Mouse (Mus musculus): ENCODE data around the gene Galntl5. TPM values are rescaled to one million over a fixed set of nuclear protein-coding genes. Genes with fewer than 3 reads are reported as not detected.
"Not testable (repeated sequence)": the region's sequence is repeated elsewhere in the genome, so short reads cannot be mapped to it uniquely, and the experiment has no call there.

Galntl5 gene
- total and polyA plus RNA-seq, 3 experiments: not detected

DNA sequence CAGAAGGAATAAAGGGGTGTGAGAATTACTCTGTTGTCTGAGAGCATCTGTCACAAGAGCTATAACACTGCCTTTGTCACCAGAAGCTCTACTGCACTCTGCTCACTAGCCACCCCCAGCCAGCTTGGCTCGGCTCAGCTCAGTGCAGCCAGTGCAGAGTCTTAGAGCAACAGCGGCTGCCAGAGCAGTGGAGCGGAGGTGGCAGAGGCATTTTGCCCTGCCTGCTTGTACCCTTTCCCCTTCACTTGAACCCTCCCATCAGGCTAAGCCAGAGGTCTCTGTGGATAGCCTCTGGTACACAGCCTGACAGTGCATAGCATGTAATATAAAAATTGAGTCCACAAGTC, 15.5 kb upstream of the Galntl5 start:
- Histone ChIP-seq H3K4me1 (ENCODE audit: control insufficient read depth in 1 of 2, insufficient read depth in 2 of 2) (peaks cover 2 to 7% of the 10 kb centered on the region in 2 experiments; a peak in 3 of 4 replicates), H3K9ac (ENCODE audit: insufficient read depth, low read depth) (no peak overlapping the region), H3K79me2 (replicated peaks; ENCODE audit: control insufficient read depth, extremely low read depth, insufficient read depth, poor library complexity, severe bottlenecking) (no peaks in the 10 kb centered on the region), H3K36me3 (replicated peaks in 1 of 2; ENCODE audit: control insufficient read depth in 1 of 2, insufficient read depth in 1 of 2, low read length in 1 of 2) (no peaks in the 10 kb centered on the region), H3K9me3 (replicated peaks; ENCODE audit: low read length) (no peaks in the 10 kb centered on the region), H3K4me2 (ENCODE audit: insufficient read depth, low read depth, poor library complexity, severe bottlenecking) (no peak overlapping the region), H3K27me3 (replicated peaks) (no peaks in the 10 kb centered on the region), H3K27ac (ENCODE audit: insufficient read depth, low read depth) (no peak overlapping the region), H3K4me3 (replicated peaks in 1 of 3; ENCODE audit: low read depth in 2 of 3, low read length in 2 of 3, poor library complexity in 1 of 3) (no peak overlapping the region)
- TF ChIP-seq UBTF (IDR thresholded peaks at IDR 0.05; ENCODE audit: low read depth, low read length): no peak
- no peak for TF ChIP-seq ZC3H11A (IDR thresholded peaks at IDR 0.05; ENCODE audit: low read depth, low read length)
- no peak for TF ChIP-seq ZKSCAN1 (IDR thresholded peaks at IDR 0.05; ENCODE audit: borderline replicate concordance, low read depth, low read length)
- dilution Hi-C loops (cut with MboI; ENCODE audit: extremely low pct_ligation_motif_present, extremely low pct_unique_long_range_greater_than_20kb, low sequenced_read_pairs) (no loop called here), in situ Hi-C loops (cut with MboI; ENCODE audit: low pct_ligation_motif_present, low pct_unique_long_range_greater_than_20kb, low sequenced_read_pairs) (loop anchor here (5.0 kb wide), 1 partner anchor 143 kb away; no protein-coding TSS in a partner anchor)
- DNase-seq (ENCODE audit: extremely low read depth): no peak

- H3K9me3 ChIP-seq (replicated peaks; ENCODE audit: low read length): no peaks in the 10 kb centered on the region
- peaks cover 2 to 7% of the 10 kb centered on the region in 2 experiments; a peak in 3 of 4 replicates for H3K4me1 ChIP-seq (ENCODE audit: control insufficient read depth in 1 of 2, insufficient read depth in 2 of 2)
- no peak for DNase-seq (ENCODE audit: extremely low read depth)
- no peaks in the 10 kb centered on the region for H3K27me3 ChIP-seq (replicated peaks)
- no peaks in the 10 kb centered on the region for H3K36me3 ChIP-seq (replicated peaks in 1 of 2; ENCODE audit: control insufficient read depth in 1 of 2, insufficient read depth in 1 of 2, low read length in 1 of 2)
- no peak for TF ChIP-seq KAT2A (IDR thresholded peaks at IDR 0.05; ENCODE audit: insufficient replicate concordance, low read length)
- TF ChIP-seq MAZ (IDR thresholded peaks at IDR 0.05; ENCODE audit: low read depth, low read length): no peak
- TF ChIP-seq JUN (IDR thresholded peaks at IDR 0.05; ENCODE audit: insufficient read depth, low read depth, low read length): no peak
- no peak for TF ChIP-seq ZKSCAN1 (IDR thresholded peaks at IDR 0.05; ENCODE audit: borderline replicate concordance, low read depth, low read length)
- TF ChIP-seq CHD1 (IDR thresholded peaks at IDR 0.05; ENCODE audit: low read depth, low read length): no peak
- TF ChIP-seq MYC (IDR thresholded peaks at IDR 0.05; ENCODE audit: low read depth, low read length): no peak
- TF ChIP-seq MEF2A (IDR thresholded peaks at IDR 0.05; ENCODE audit: borderline replicate concordance, low read depth, low read length): no peak
- no peak for TF ChIP-seq ZMIZ1 (IDR thresholded peaks at IDR 0.05; ENCODE audit: low read depth, low read length)
- no peak for TF ChIP-seq ZNF384 (IDR thresholded peaks at IDR 0.05; ENCODE audit: low read depth, low read length)
- no peak for TF ChIP-seq RAD21 (IDR thresholded peaks at IDR 0.05; ENCODE audit: low read depth, low read length)
- TF ChIP-seq GABPA (IDR thresholded peaks at IDR 0.05; ENCODE audit: insufficient replicate concordance, low read depth, low read length): no peak
- no peak for TF ChIP-seq EP300 (IDR thresholded peaks at IDR 0.05; ENCODE audit: low read length)
- no peak for TF ChIP-seq PAX5 (IDR thresholded peaks at IDR 0.05; ENCODE audit: low read length)
- no peak for TF ChIP-seq HCFC1 (IDR thresholded peaks at IDR 0.05; ENCODE audit: low read depth, low read length)
- TF ChIP-seq TCF12 (IDR thresholded peaks at IDR 0.05; ENCODE audit: low read depth, low read length): no peak
- no peak for TF ChIP-seq BHLHE40 (IDR thresholded peaks at IDR 0.05; ENCODE audit: low read depth, low read length)
- dilution Hi-C loops (cut with MboI; ENCODE audit: extremely low pct_ligation_motif_present, extremely low pct_unique_long_range_greater_than_20kb, low sequenced_read_pairs) (no loop called here), in situ Hi-C loops (cut with MboI; ENCODE audit: low pct_ligation_motif_present, low pct_unique_long_range_greater_than_20kb, low sequenced_read_pairs) (loop anchor here (5.0 kb wide), 1 partner anchor 144 kb away; no protein-coding TSS in a partner anchor)
- no peaks in the 10 kb centered on the region for H3K79me2 ChIP-seq (replicated peaks; ENCODE audit: control insufficient read depth, extremely low read depth, insufficient read depth, poor library complexity, severe bottlenecking)
- H3K4me2 ChIP-seq (ENCODE audit: insufficient read depth, low read depth, poor library complexity, severe bottlenecking): peak overlapping the region; percentile 57; the same call in 1 of the 2 replicates
- peak overlapping the region; percentile 15; the same call in 1 of the 2 replicates for H3K9ac ChIP-seq (ENCODE audit: insufficient read depth, low read depth)
- H3K4me3 ChIP-seq (replicated peaks in 1 of 3; ENCODE audit: low read depth in 2 of 3, low read length in 2 of 3, poor library complexity in 1 of 3): no peak overlapping the region
- no peak overlapping the region for H3K27ac ChIP-seq (ENCODE audit: insufficient read depth, low read depth)
Observed at GRCm38 (mm10) chr5:25166665-25167064, 14.6 kb upstream of the Galntl5 start.

DNA sequence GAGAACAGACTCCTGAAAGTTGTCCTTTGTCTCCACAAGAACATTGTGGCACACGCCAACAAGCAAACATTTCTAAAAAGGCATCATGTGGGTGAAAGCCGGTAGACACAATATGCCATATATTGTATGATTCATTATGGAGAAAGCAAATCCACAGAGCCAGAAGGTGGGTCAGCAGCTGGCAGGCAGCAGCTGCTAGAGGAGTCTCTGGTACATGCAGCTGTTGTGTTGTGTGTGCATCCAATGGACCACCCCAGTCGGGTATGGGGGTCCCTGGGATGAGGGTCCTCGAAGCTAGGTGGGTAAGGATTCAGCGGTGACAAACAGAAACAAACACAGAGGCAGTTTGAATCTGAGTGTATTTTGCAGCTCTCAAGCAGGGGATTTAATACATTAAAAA, 3.3 kb upstream of the Galntl5 start:
- H3K4me3 ChIP-seq (replicated peaks in 1 of 3; ENCODE audit: low read depth in 2 of 3, low read length in 2 of 3, poor library complexity in 1 of 3); in situ Hi-C loops (cut with MboI; ENCODE audit: low pct_ligation_motif_present, low pct_unique_long_range_greater_than_20kb, low sequenced_read_pairs); H3K9me3 ChIP-seq (replicated peaks; ENCODE audit: low read length); H3K36me3 ChIP-seq (replicated peaks in 1 of 2; ENCODE audit: control insufficient read depth in 1 of 2, insufficient read depth in 1 of 2, low read length in 1 of 2); H3K4me1 ChIP-seq (ENCODE audit: control insufficient read depth in 1 of 2, insufficient read depth in 2 of 2); H3K27ac ChIP-seq (ENCODE audit: insufficient read depth, low read depth); H3K79me2 ChIP-seq (replicated peaks; ENCODE audit: control insufficient read depth, extremely low read depth, insufficient read depth, poor library complexity, severe bottlenecking); DNase-seq (ENCODE audit: extremely low read depth); dilution Hi-C loops (cut with MboI; ENCODE audit: extremely low pct_ligation_motif_present, extremely low pct_unique_long_range_greater_than_20kb, low sequenced_read_pairs); H3K27me3 ChIP-seq (replicated peaks); H3K9ac ChIP-seq (ENCODE audit: insufficient read depth, low read depth); H3K4me2 ChIP-seq (ENCODE audit: insufficient read depth, low read depth, poor library complexity, severe bottlenecking): not testable (repeated sequence)

- H3K9me3 ChIP-seq (replicated peaks; ENCODE audit: low read length); in situ Hi-C loops (cut with MboI; ENCODE audit: low pct_ligation_motif_present, low pct_unique_long_range_greater_than_20kb, low sequenced_read_pairs); H3K27ac ChIP-seq (ENCODE audit: insufficient read depth, low read depth); H3K36me3 ChIP-seq (replicated peaks in 1 of 2; ENCODE audit: control insufficient read depth in 1 of 2, insufficient read depth in 1 of 2, low read length in 1 of 2); H3K79me2 ChIP-seq (replicated peaks; ENCODE audit: control insufficient read depth, extremely low read depth, insufficient read depth, poor library complexity, severe bottlenecking); H3K4me1 ChIP-seq (ENCODE audit: control insufficient read depth in 1 of 2, insufficient read depth in 2 of 2); DNase-seq (ENCODE audit: extremely low read depth); H3K4me2 ChIP-seq (ENCODE audit: insufficient read depth, low read depth, poor library complexity, severe bottlenecking); H3K27me3 ChIP-seq (replicated peaks); H3K9ac ChIP-seq (ENCODE audit: insufficient read depth, low read depth); H3K4me3 ChIP-seq (replicated peaks in 1 of 3; ENCODE audit: low read depth in 2 of 3, low read length in 2 of 3, poor library complexity in 1 of 3); dilution Hi-C loops (cut with MboI; ENCODE audit: extremely low pct_ligation_motif_present, extremely low pct_unique_long_range_greater_than_20kb, low sequenced_read_pairs): not testable (repeated sequence)
Observed at GRCm38 (mm10) chr5:25178543-25178942, 2.7 kb upstream of the Galntl5 start.
